Mouse (Mus musculus): Measurements from ENCODE around the gene Noct. TPM values are rescaled to one million over a fixed set of nuclear protein-coding genes. Genes with fewer than 3 reads are reported as not detected.

Gene Noct
- polyA plus RNA-seq, 1 experiment from 2014 or later, result 22.0 TPM

DNA sequence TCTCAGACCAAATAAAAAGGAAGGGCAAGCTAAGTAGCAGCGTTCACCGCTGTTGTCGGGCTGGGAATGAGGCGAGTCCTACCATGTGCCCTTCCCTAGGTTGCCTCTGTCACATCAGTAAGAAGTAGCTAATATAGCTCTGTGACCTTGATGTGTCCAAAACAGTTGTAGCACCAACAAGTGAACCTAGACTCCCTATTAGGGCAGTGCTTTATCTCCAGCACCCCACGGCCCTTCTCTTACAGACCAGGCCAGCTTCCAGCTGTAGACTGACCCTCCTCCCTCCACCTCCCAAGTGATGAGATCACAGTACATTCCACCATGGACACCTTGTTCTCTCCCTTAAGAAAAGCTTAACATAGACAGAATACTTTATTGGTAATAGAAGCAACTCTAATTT lies 33.8 kb downstream of the Noct start:
- Histone ChIP-seq H3K27me3 (no peaks in the 10 kb centered on the region), H3K9ac (no peak overlapping the region), H3K9me3 (no peaks in the 10 kb centered on the region), H3K4me3 (no peak overlapping the region), H3K4me1 (replicated peaks) (no peaks in the 10 kb centered on the region), H3K36me3 (peaks cover 83% of the 10 kb centered on the region), H3K4me2 (no peak overlapping the region), H3K27ac (no peak overlapping the region)
- no peak for ATAC-seq (ENCODE audit: low FRiP score)
- 96% methylated on average over 5 of the region's 5 CpGs for whole genome bisulfite sequencing

GRCm38 (mm10) chr3:51262942-51263341 lies 38.7 kb downstream of the Noct start:
- Histone ChIP-seq H3K4me2 (no peak overlapping the region), H3K4me3 (no peak overlapping the region), H3K4me1 (replicated peaks) (no peaks in the 10 kb centered on the region), H3K9me3 (no peaks in the 10 kb centered on the region), H3K27ac (no peak overlapping the region), H3K27me3 (no peaks in the 10 kb centered on the region), H3K9ac (no peak overlapping the region), H3K36me3 (peaks cover 65% of the 10 kb centered on the region)
- ATAC-seq (ENCODE audit: low FRiP score), result no peak
- 94% methylated on average over 8 of the region's 8 CpGs for WGBS

DNA sequence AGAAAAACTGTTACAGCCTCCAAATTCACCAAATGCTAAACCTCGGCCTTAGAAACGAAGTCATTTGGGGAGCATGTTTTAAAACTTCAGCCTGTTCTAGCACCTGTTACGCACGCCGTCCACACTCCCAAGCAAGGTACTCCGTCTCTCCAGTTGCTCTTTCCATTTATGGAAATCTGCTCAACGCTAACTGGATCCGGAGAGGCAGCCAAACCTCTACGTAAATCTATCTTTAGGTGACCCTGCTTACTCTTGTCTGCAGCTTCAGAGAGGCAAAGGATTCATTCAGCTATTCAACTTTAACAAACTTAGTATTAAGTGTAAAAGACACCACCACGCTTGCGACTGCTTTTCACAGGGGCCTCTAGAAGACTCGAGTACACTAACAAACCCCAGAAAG lies 44.2 kb downstream of the Noct start:
- Histone ChIP-seq H3K27ac (no peak overlapping the region), H3K9ac (no peak overlapping the region), H3K27me3 (no peaks in the 10 kb centered on the region), H3K4me1 (replicated peaks) (no peaks in the 10 kb centered on the region), H3K4me2 (no peak overlapping the region), H3K4me3 (no peak overlapping the region), H3K9me3 (no peaks in the 10 kb centered on the region), H3K36me3 (peaks cover 21% of the 10 kb centered on the region)
- ATAC-seq (ENCODE audit: low FRiP score), result no peak
- 91% methylated on average over 12 of the region's 12 CpGs for WGBS

GRCm38 (mm10) chr3:51270069-51270817 lies 46.0 kb downstream of the Noct start:
- 86% methylated on average over 12 of the region's 12 CpGs for WGBS
- peaks cover 4% of the 10 kb centered on the region for H3K36me3 ChIP-seq
- no peak for ATAC-seq (ENCODE audit: low FRiP score)
- H3K9me3 ChIP-seq, result no peaks in the 10 kb centered on the region
- H3K4me3 ChIP-seq, result no peak overlapping the region
- H3K9ac ChIP-seq, result no peak overlapping the region
- H3K4me1 ChIP-seq (replicated peaks), result peaks cover 5% of the 10 kb centered on the region
- no peaks in the 10 kb centered on the region for H3K27me3 ChIP-seq
- H3K27ac ChIP-seq, result no peak overlapping the region
- no peak overlapping the region for H3K4me2 ChIP-seq

GRCm38 (mm10) chr3:51275956-51276398 lies 51.7 kb downstream of the Noct start:
- under 1% methylated on average over 33 of the region's 33 CpGs for WGBS
- Histone ChIP-seq H3K36me3 (no peaks in the 10 kb centered on the region), H3K4me3 (peak overlapping the region; percentile 98), H3K4me1 (replicated peaks) (peaks cover 15% of the 10 kb centered on the region), H3K27ac (peak overlapping the region; percentile 95), H3K9ac (peak overlapping the region; percentile 90), H3K4me2 (peak overlapping the region; percentile 73), H3K27me3 (no peaks in the 10 kb centered on the region), H3K9me3 (no peaks in the 10 kb centered on the region)
- peak; percentile 99 for ATAC-seq (ENCODE audit: low FRiP score)

GRCm38 (mm10) chr3:51276421-51277111 lies 52.3 kb downstream of the Noct start:
- ATAC-seq (ENCODE audit: low FRiP score), result peak; percentile 44
- WGBS, result under 1% methylated on average over 53 of the region's 93 CpGs
- Histone ChIP-seq H3K4me1 (replicated peaks) (peaks cover 15% of the 10 kb centered on the region), H3K4me2 (peak overlapping the region; percentile 73), H3K4me3 (peak overlapping the region; percentile 98), H3K9me3 (no peaks in the 10 kb centered on the region), H3K27ac (peak overlapping the region; percentile 95), H3K27me3 (no peaks in the 10 kb centered on the region), H3K36me3 (no peaks in the 10 kb centered on the region), H3K9ac (peak overlapping the region; percentile 90)

DNA sequence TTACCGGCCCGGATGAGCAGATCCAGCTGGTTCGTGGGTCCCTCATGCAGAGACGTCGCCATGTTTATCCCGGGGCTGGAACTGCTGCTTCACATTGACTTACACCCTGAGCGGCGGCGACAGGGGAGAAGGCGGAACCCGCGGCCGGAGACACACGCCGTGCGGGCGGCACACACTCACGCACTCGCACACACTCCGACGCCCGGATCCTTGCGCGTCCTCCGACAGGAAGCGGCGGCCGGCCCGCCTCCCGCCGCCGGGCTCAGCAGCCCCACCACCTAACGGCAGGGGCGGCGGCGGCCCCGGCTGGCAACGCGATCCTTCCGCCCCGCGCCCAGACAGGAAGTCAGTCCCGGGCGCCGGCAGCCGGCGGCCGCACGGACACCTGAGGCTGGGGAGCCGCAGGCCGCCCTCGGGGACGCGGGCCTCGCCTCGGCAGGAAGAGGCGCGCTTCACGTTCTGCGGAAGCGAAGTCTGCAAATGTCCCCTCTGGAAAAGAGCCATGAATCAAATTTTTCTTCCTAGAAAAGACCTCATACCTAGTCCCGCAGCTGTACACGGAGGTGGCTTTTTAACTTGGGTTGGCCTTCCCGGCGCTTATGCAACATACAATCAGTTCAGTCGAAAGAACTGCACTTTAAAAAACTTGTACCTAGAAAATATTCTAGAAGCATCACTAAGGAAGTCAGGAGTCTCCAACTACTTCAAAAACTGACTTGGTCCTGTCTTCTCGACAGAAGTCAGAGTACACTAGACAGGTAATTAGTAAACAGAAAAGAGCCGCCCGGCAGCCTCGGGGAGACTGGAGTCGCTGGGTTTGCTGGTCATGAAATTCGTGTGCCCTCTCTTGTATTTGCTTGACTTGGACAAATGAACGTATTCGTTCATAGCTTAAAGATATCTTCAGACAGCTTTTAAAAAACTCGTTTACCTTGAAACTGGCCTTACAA lies 53.2 kb downstream of the Noct start:
- Histone ChIP-seq H3K36me3 (no peaks in the 10 kb centered on the region), H3K27ac (peak overlapping the region; percentile 95), H3K4me3 (peak overlapping the region; percentile 98), H3K9me3 (no peaks in the 10 kb centered on the region), H3K27me3 (no peaks in the 10 kb centered on the region), H3K9ac (peak overlapping the region; percentile 90), H3K4me2 (peak overlapping the region; percentile 73), H3K4me1 (replicated peaks) (peaks cover 15% of the 10 kb centered on the region)
- WGBS, result under 1% methylated on average over 74 of the region's 75 CpGs
- ATAC-seq (ENCODE audit: low FRiP score), result peak; percentile 50

GRCm38 (mm10) chr3:51278433-51278832 lies 54.2 kb downstream of the Noct start:
- ATAC-seq (ENCODE audit: low FRiP score), result no peak
- Histone ChIP-seq H3K4me2 (no peak overlapping the region), H3K27me3 (no peaks in the 10 kb centered on the region), H3K27ac (no peak overlapping the region), H3K36me3 (no peaks in the 10 kb centered on the region), H3K9me3 (no peaks in the 10 kb centered on the region), H3K9ac (no peak overlapping the region), H3K4me3 (no peak overlapping the region), H3K4me1 (replicated peaks) (peaks cover 15% of the 10 kb centered on the region)
- WGBS, result 73% methylated on average over 4 of the region's 4 CpGs

DNA sequence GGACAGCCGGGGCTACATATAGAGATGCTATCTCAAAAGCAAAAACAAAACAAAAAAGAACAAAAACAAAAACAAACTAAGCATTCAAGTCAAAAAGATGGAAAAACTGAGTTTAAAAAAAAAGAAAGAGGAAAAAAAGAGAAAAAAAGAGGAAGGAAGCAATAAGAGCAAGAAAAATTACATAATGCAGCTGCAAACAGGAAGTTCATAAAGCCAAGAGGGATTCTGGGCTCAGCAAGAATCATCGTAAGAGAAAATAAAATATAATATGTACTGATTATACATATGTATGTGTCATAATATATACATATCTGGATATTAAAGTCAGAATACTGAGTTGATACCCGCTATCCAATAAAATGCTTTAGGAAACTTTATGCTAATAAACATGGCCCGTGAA lies 57.5 kb downstream of the Noct start:
- Histone ChIP-seq H3K27ac (no peak overlapping the region), H3K4me2 (no peak overlapping the region), H3K4me1 (replicated peaks) (0 out of 2 replicates have a peak, but pooled peaks cover 7% of the 10 kb centered on the region), H3K36me3 (peaks cover 9% of the 10 kb centered on the region), H3K9me3 (no peaks in the 10 kb centered on the region), H3K4me3 (no peak overlapping the region), H3K9ac (no peak overlapping the region), H3K27me3 (no peaks in the 10 kb centered on the region)
- 96% methylated on average over 4 of the region's 4 CpGs for WGBS
- no peak for ATAC-seq (ENCODE audit: low FRiP score)

- Histone ChIP-seq H3K27me3 (no peaks in the 10 kb centered on the region), H3K36me3 (peaks cover 9% of the 10 kb centered on the region), H3K27ac (no peak overlapping the region), H3K4me3 (no peak overlapping the region), H3K9me3 (no peaks in the 10 kb centered on the region), H3K4me2 (no peak overlapping the region), H3K4me1 (replicated peaks) (no peaks in the 10 kb centered on the region), H3K9ac (no peak overlapping the region)
- WGBS, result 94% methylated on average over 1 of the region's 1 CpGs
- ATAC-seq (ENCODE audit: low FRiP score), result no peak
Measured at GRCm38 (mm10) chr3:51284375-51284774, 60.1 kb downstream of the Noct start.

GRCm38 (mm10) chr3:51288880-51289821 lies 64.9 kb downstream of the Noct start:
- 58% methylated on average over 11 of the region's 11 CpGs for WGBS
- Histone ChIP-seq H3K36me3 (peaks cover 21% of the 10 kb centered on the region), H3K9me3 (no peaks in the 10 kb centered on the region), H3K4me2 (no peak overlapping the region), H3K9ac (no peak overlapping the region), H3K27ac (peak overlapping the region; percentile 76), H3K4me1 (replicated peaks) (no peaks in the 10 kb centered on the region), H3K27me3 (no peaks in the 10 kb centered on the region), H3K4me3 (no peak overlapping the region)
- peak; percentile 72 for ATAC-seq (ENCODE audit: low FRiP score)
